Mouse (Mus musculus): ENCODE results near the gene Fam83d.

GRCm38 (mm10) chr2:158745049-158745482 lies 22.8 kb upstream of the Fam83d start:
- TF ChIP-seq CTCF (IDR thresholded peaks at IDR 0.05; ENCODE audit: control insufficient read depth, insufficient read depth, insufficient replicate concordance, low read depth, low read length): no peak
- no peak for TF ChIP-seq POLR2A (IDR thresholded peaks at IDR 0.05; ENCODE audit: control insufficient read depth, low read depth, low read length)
